Mouse (Mus musculus): Measurements from ENCODE around the gene Gse1.

Gse1 gene

GRCm38 (mm10) chr8:120491166-120491793 lies 263.0 kb downstream of the Gse1 start:
- TF ChIP-seq GATA4 (IDR thresholded peaks at IDR 0.05; ENCODE audit: insufficient replicate concordance, low read length) = no peak

- TF ChIP-seq GATA4 (IDR thresholded peaks at IDR 0.05; ENCODE audit: insufficient replicate concordance, low read length) = peak; percentile 97
These were observed 264.1 kb downstream of the Gse1 start for GRCm38 (mm10) chr8:120492193-120492880.

- no peak for TF ChIP-seq GATA4 (IDR thresholded peaks at IDR 0.05; ENCODE audit: insufficient replicate concordance, low read length)
These were observed 264.6 kb downstream of the Gse1 start for GRCm38 (mm10) chr8:120492881-120493220.

- peak; percentile 69; the same call in 1 of the 2 replicates for TF ChIP-seq GATA4 (IDR thresholded peaks at IDR 0.05; ENCODE audit: insufficient replicate concordance, low read length)
These were observed 265.5 kb downstream of the Gse1 start for GRCm38 (mm10) chr8:120493508-120494464.

GRCm38 (mm10) chr8:120494903-120495302 lies 266.6 kb downstream of the Gse1 start:
- peak; percentile 70; the same call in 1 of the 2 replicates for TF ChIP-seq GATA4 (IDR thresholded peaks at IDR 0.05; ENCODE audit: insufficient replicate concordance, low read length)

- TF ChIP-seq GATA4 (IDR thresholded peaks at IDR 0.05; ENCODE audit: insufficient replicate concordance, low read length) = no peak
These were observed 267.2 kb downstream of the Gse1 start for GRCm38 (mm10) chr8:120495461-120495860.

GRCm38 (mm10) chr8:120496478-120496877 lies 268.2 kb downstream of the Gse1 start:
- no peak for TF ChIP-seq GATA4 (IDR thresholded peaks at IDR 0.05; ENCODE audit: insufficient replicate concordance, low read length)

GRCm38 (mm10) chr8:120497503-120497946 lies 269.3 kb downstream of the Gse1 start:
- no peak for TF ChIP-seq GATA4 (IDR thresholded peaks at IDR 0.05; ENCODE audit: insufficient replicate concordance, low read length)

GRCm38 (mm10) chr8:120498349-120498831 lies 270.1 kb downstream of the Gse1 start:
- TF ChIP-seq GATA4 (IDR thresholded peaks at IDR 0.05; ENCODE audit: insufficient replicate concordance, low read length) = no peak

GRCm38 (mm10) chr8:120498926-120499605 lies 270.8 kb downstream of the Gse1 start:
- TF ChIP-seq GATA4 (IDR thresholded peaks at IDR 0.05; ENCODE audit: insufficient replicate concordance, low read length) = no peak

GRCm38 (mm10) chr8:120500701-120501261 lies 272.5 kb downstream of the Gse1 start:
- TF ChIP-seq GATA4 (IDR thresholded peaks at IDR 0.05; ENCODE audit: insufficient replicate concordance, low read length) = no peak

GRCm38 (mm10) chr8:120501426-120501825 lies 273.2 kb downstream of the Gse1 start:
- no peak for TF ChIP-seq GATA4 (IDR thresholded peaks at IDR 0.05; ENCODE audit: insufficient replicate concordance, low read length)

GRCm38 (mm10) chr8:120502428-120502827 lies 274.2 kb downstream of the Gse1 start:
- no peak for TF ChIP-seq GATA4 (IDR thresholded peaks at IDR 0.05; ENCODE audit: insufficient replicate concordance, low read length)

GRCm38 (mm10) chr8:120504251-120505081 lies 276.2 kb downstream of the Gse1 start:
- TF ChIP-seq GATA4 (IDR thresholded peaks at IDR 0.05; ENCODE audit: insufficient replicate concordance, low read length) = no peak
